Mouse (Mus musculus): Measurements from ENCODE around the gene Fam213b.

- TF ChIP-seq TAL1 (conservative IDR thresholded peaks at IDR 0.05; ENCODE audit: low read depth, low read length) = no peak
- no peak for TF ChIP-seq CTCF (IDR thresholded peaks at IDR 0.05; ENCODE audit: low read depth, low read length)
- TF ChIP-seq GATA1 (IDR thresholded peaks at IDR 0.05; ENCODE audit: borderline replicate concordance, low read length) = no peak
- TF ChIP-seq POLR2AphosphoS5 (IDR thresholded peaks at IDR 0.05; ENCODE audit: insufficient replicate concordance, low read depth, low read length) = no peak
These were observed 5.5 kb upstream of the Fam213b start for GRCm38 (mm10) chr4:154904185-154905071.

Measured in G1E (cell line).